Mouse (Mus musculus) limb, embryonic 14.5 days (tissue): ENCODE measurements around the gene Pbld2. TPM values are rescaled to one million over a fixed set of nuclear protein-coding genes. Genes with fewer than 3 reads are reported as not detected.

Source experiments
- ATAC-seq: fragments of 200-750 bp; cut with Nextera tagmentation; 2 replicates; pipeline ENCODE4 v1.8.0; 2017; ENCODE audit warnings: low read depth, moderate number of reproducible peaks, moderate TSS enrichment; ENCODE audit not compliant: low FRiP score
- DNase-seq: peaks from one replicate; pipeline ENCODE4 v3.0.0-alpha.2; 2015; ENCODE audit warnings: low spot score
- H3K27ac ChIP-seq: fragments of 300-500 bp; sonication (generic); replicated peaks from 2 replicates; pipeline ENCODE4 v1.5.1; 2014; ENCODE audit warnings: low read depth, mild to moderate bottlenecking, low read length, moderate library complexity, mixed read lengths
- H3K27me3 ChIP-seq: fragments of 300-500 bp; sonication (generic); 2 replicates; pipeline ENCODE4 v1.6.1; 2014; ENCODE audit warnings: low read length, mixed read lengths; ENCODE audit not compliant: control insufficient read depth, insufficient read depth
- H3K36me3 ChIP-seq: fragments of 300-500 bp; sonication (generic); 2 replicates; pipeline ENCODE4 v1.6.1; 2014; ENCODE audit warnings: mild to moderate bottlenecking, low read length, moderate library complexity, mixed read lengths; ENCODE audit not compliant: control insufficient read depth, insufficient read depth
- H3K4me1 ChIP-seq: fragments of 300-500 bp; sonication (generic); 2 replicates; pipeline ENCODE4 v1.6.1; 2014; ENCODE audit warnings: antibody characterized with exemption, low read length, mixed read lengths; ENCODE audit not compliant: control insufficient read depth, insufficient read depth
- H3K4me2 ChIP-seq: fragments of 300-500 bp; sonication (generic); replicated peaks from 2 replicates; pipeline ENCODE4 v1.6.1; 2014; ENCODE audit warnings: low read depth, mild to moderate bottlenecking, low read length, moderate library complexity; ENCODE audit not compliant: severe bottlenecking
- H3K4me3 ChIP-seq: fragments of 300-500 bp; sonication (generic); replicated peaks from 2 replicates; pipeline ENCODE4 v1.5.1; 2014; ENCODE audit warnings: low read length
- H3K9ac ChIP-seq: fragments of 300-500 bp; sonication (generic); 2 replicates; pipeline ENCODE4 v1.6.1; 2014; ENCODE audit warnings: mild to moderate bottlenecking, low read depth, low read length, moderate library complexity; ENCODE audit not compliant: severe bottlenecking
- H3K9me3 ChIP-seq: fragments of 300-500 bp; sonication (generic); 2 replicates; pipeline ENCODE4 v1.6.1; 2016; ENCODE audit warnings: low read length; ENCODE audit not compliant: control insufficient read depth
- POLR2A ChIP-seq: fragments of 200-500 bp; IDR thresholded peaks from 2 replicates; pipeline ENCODE4 v1.8.0; 2012; ENCODE audit warnings: inconsistent platforms, mild to moderate bottlenecking, moderate library complexity, borderline replicate concordance; ENCODE audit not compliant: insufficient read depth, insufficient read length; ENCODE audit errors: extremely low read depth
- WGBS: fragments of 180-500 bp; shearing (Covaris S2); extraction: QIAGEN DNeasy Blood & Tissue Kit; methylation state at CpG from one replicate; pipeline ENCODE4 v1.1.7; 2014; 5-methylcytosine and 5-hydroxymethylcytosine counted together
- polyA plus RNA-seq, 2 experiments: library from polyadenylated mRNA; depleted of rRNA in 1 of 2; stranded (reverse) in 1 of 2; unstranded in 1 of 2; fragments of >200 nt; fragmentation: Nextera tagmentation in 1 of 2; extraction: Ambion mirVana in 1 of 2; gene quantifications; 2 replicates each; pipeline versions ENCODE4 v1.2.1 to v1.2.3; 2012 to 2014

The Pbld2 gene
- polyA plus RNA-seq, 2 experiments = 0.52 to 2.1 TPM

GRCm38 (mm10) chr10:62984495-62984894 lies 39.6 kb upstream of the Pbld2 start:
- H3K4me2 ChIP-seq = no peak overlapping the region
- 0 out of 2 replicates have a peak, but pooled peaks cover 3% of the 10 kb centered on the region for H3K4me1 ChIP-seq
- WGBS = 90% methylated on average over 6 of the region's 6 CpGs
- DNase-seq (no peak), ATAC-seq (no peak)
- no peak overlapping the region for H3K27ac ChIP-seq
- H3K36me3 ChIP-seq = peaks cover 48% of the 10 kb centered on the region
- no peak for TF ChIP-seq POLR2A
- H3K4me3 ChIP-seq = no peak overlapping the region
- no peaks in the 10 kb centered on the region for H3K27me3 ChIP-seq
- no peak overlapping the region for H3K9ac ChIP-seq
- no peaks in the 10 kb centered on the region for H3K9me3 ChIP-seq

- DNase-seq (no peak), ATAC-seq (no peak)
- Histone ChIP-seq H3K4me2 (no peak overlapping the region), H3K9ac (no peak overlapping the region), H3K36me3 (peaks cover 75% of the 10 kb centered on the region), H3K4me1 (no peaks in the 10 kb centered on the region), H3K9me3 (no peaks in the 10 kb centered on the region), H3K27ac (no peak overlapping the region), H3K27me3 (no peaks in the 10 kb centered on the region), H3K4me3 (no peak overlapping the region)
- WGBS = 33% methylated on average over 3 of the region's 3 CpGs
- no peak for TF ChIP-seq POLR2A
Measured at GRCm38 (mm10) chr10:62987341-62987740, 36.8 kb upstream of the Pbld2 start.

GRCm38 (mm10) chr10:62990636-62991035 lies 33.5 kb upstream of the Pbld2 start:
- no peak overlapping the region for H3K27ac ChIP-seq
- no peak overlapping the region for H3K9ac ChIP-seq
- DNase-seq (no peak), ATAC-seq (no peak)
- WGBS = 94% methylated on average over 15 of the region's 15 CpGs
- no peak overlapping the region for H3K4me2 ChIP-seq
- TF ChIP-seq POLR2A = no peak
- H3K36me3 ChIP-seq = peaks cover 74% of the 10 kb centered on the region
- no peaks in the 10 kb centered on the region for H3K27me3 ChIP-seq
- H3K4me3 ChIP-seq = no peak overlapping the region
- H3K4me1 ChIP-seq = no peaks in the 10 kb centered on the region
- H3K9me3 ChIP-seq = no peaks in the 10 kb centered on the region

GRCm38 (mm10) chr10:62993991-62994390 lies 30.1 kb upstream of the Pbld2 start:
- no peak overlapping the region for H3K9ac ChIP-seq
- H3K4me2 ChIP-seq = no peak overlapping the region
- 90% methylated on average over 6 of the region's 9 CpGs for WGBS
- peaks cover 93% of the 10 kb centered on the region for H3K36me3 ChIP-seq
- H3K27me3 ChIP-seq = no peaks in the 10 kb centered on the region
- no peaks in the 10 kb centered on the region for H3K4me1 ChIP-seq
- no peak overlapping the region for H3K4me3 ChIP-seq
- no peaks in the 10 kb centered on the region for H3K9me3 ChIP-seq
- no peak for DNase-seq
- H3K27ac ChIP-seq = no peak overlapping the region
- ATAC-seq = no peak
- no peak for TF ChIP-seq POLR2A

GRCm38 (mm10) chr10:63000584-63000983 lies 23.5 kb upstream of the Pbld2 start:
- WGBS = 78% methylated on average over 9 of the region's 9 CpGs
- Histone ChIP-seq H3K4me1 (no peaks in the 10 kb centered on the region), H3K4me3 (no peak overlapping the region), H3K36me3 (peaks cover 94% of the 10 kb centered on the region), H3K9ac (no peak overlapping the region), H3K27ac (no peak overlapping the region), H3K27me3 (no peaks in the 10 kb centered on the region), H3K9me3 (no peaks in the 10 kb centered on the region), H3K4me2 (no peak overlapping the region)
- ATAC-seq (no peak), DNase-seq (no peak)
- no peak for TF ChIP-seq POLR2A

GRCm38 (mm10) chr10:63003252-63003651 lies 20.9 kb upstream of the Pbld2 start:
- Histone ChIP-seq H3K36me3 (peaks cover 96% of the 10 kb centered on the region), H3K27ac (no peak overlapping the region), H3K9me3 (no peaks in the 10 kb centered on the region), H3K4me2 (no peak overlapping the region), H3K4me1 (no peaks in the 10 kb centered on the region), H3K27me3 (no peaks in the 10 kb centered on the region), H3K9ac (no peak overlapping the region), H3K4me3 (no peak overlapping the region)
- TF ChIP-seq POLR2A = no peak
- no peak for DNase-seq
- no peak for ATAC-seq
- 68% methylated on average over 9 of the region's 9 CpGs for whole genome bisulfite sequencing
